Mouse (Mus musculus) liver, embryonic 12.5 days (tissue): ENCODE data around the gene Speg. TPM values are rescaled to one million over a fixed set of nuclear protein-coding genes. Genes with fewer than 3 reads are reported as not detected.

Source experiments
- ATAC-seq: fragments of 200-750 bp; cut with Nextera tagmentation; 2 replicates; pipeline ENCODE4 v1.8.0; 2017; ENCODE audit warnings: moderate number of reproducible peaks, mild to moderate bottlenecking, moderate library complexity
- H3K27ac ChIP-seq: fragments of 300-500 bp; sonication (generic); 2 replicates; pipeline ENCODE4 v1.5.1; 2016; ENCODE audit warnings: mild to moderate bottlenecking
- H3K27me3 ChIP-seq: fragments of 300-500 bp; sonication (generic); replicated peaks from 2 replicates; pipeline ENCODE4 v1.6.1; 2016; ENCODE audit warnings: mild to moderate bottlenecking, moderate library complexity
- H3K36me3 ChIP-seq: fragments of 300-500 bp; sonication (generic); 2 replicates; pipeline ENCODE4 v1.6.1; 2016; ENCODE audit warnings: mild to moderate bottlenecking, moderate library complexity
- H3K4me1 ChIP-seq: fragments of 300-500 bp; sonication (generic); 2 replicates; pipeline ENCODE4 v1.6.1; 2016
- H3K4me2 ChIP-seq: fragments of 300-500 bp; sonication (generic); 2 replicates; pipeline ENCODE4 v1.6.1; 2016; ENCODE audit warnings: mild to moderate bottlenecking, moderate library complexity
- H3K4me3 ChIP-seq: fragments of 300-500 bp; sonication (generic); 2 replicates; pipeline ENCODE4 v1.5.1; 2016; ENCODE audit warnings: mild to moderate bottlenecking, moderate library complexity
- H3K9ac ChIP-seq: fragments of 300-500 bp; sonication (generic); 2 replicates; pipeline ENCODE4 v1.6.1; 2016; ENCODE audit warnings: mild to moderate bottlenecking, moderate library complexity
- H3K9me3 ChIP-seq: fragments of 300-500 bp; sonication (generic); replicated peaks from 2 replicates; pipeline ENCODE4 v1.6.1; 2016; ENCODE audit warnings: mild to moderate bottlenecking, moderate library complexity
- WGBS: fragments of 180-500 bp; shearing (Covaris S2); methylation state at CpG from one replicate; pipeline ENCODE4 v1.1.7; 2016; ENCODE audit not compliant: insufficient replicate concordance; 5-methylcytosine and 5-hydroxymethylcytosine counted together
- polyA plus RNA-seq: library from polyadenylated mRNA; unstranded; fragments of >200 nt; fragmentation: Nextera tagmentation; extraction: Ambion mirVana; gene quantifications from 2 replicates; pipeline ENCODE4 v1.2.1, GENCODE M21; 2016

Speg gene
- polyA plus RNA-seq, 1 experiment from 2014 or later: 11.4 TPM

GRCm38 (mm10) chr1:75345036-75345935 lies 29.8 kb upstream of the Speg start:
- ATAC-seq: no peak
- H3K4me3 ChIP-seq: no peak overlapping the region
- no peak overlapping the region for H3K27ac ChIP-seq
- H3K27me3 ChIP-seq: peaks cover 67% of the 10 kb centered on the region
- no peak overlapping the region for H3K4me2 ChIP-seq
- no peak overlapping the region for H3K9ac ChIP-seq
- H3K9me3 ChIP-seq: no peaks in the 10 kb centered on the region
- no peaks in the 10 kb centered on the region for H3K36me3 ChIP-seq
- 31% methylated on average over 20 of the region's 20 CpGs for WGBS
- H3K4me1 ChIP-seq: peaks cover 12% of the 10 kb centered on the region; the same call in 1 of the 2 replicates

- Histone ChIP-seq H3K4me3 (no peak overlapping the region), H3K9ac (no peak overlapping the region), H3K9me3 (no peaks in the 10 kb centered on the region), H3K4me1 (peaks cover 12% of the 10 kb centered on the region; the same call in 1 of the 2 replicates), H3K36me3 (no peaks in the 10 kb centered on the region), H3K27ac (no peak overlapping the region), H3K4me2 (no peak overlapping the region), H3K27me3 (peaks cover 48% of the 10 kb centered on the region)
- WGBS: 53% methylated on average over 5 of the region's 5 CpGs
- no peak for ATAC-seq
Measured at GRCm38 (mm10) chr1:75347279-75347678, 27.8 kb upstream of the Speg start.

GRCm38 (mm10) chr1:75349275-75349674 lies 25.8 kb upstream of the Speg start:
- Histone ChIP-seq H3K9ac (no peak overlapping the region), H3K4me3 (no peak overlapping the region), H3K4me2 (no peak overlapping the region), H3K4me1 (peaks cover 12% of the 10 kb centered on the region; the same call in 1 of the 2 replicates), H3K27me3 (peaks cover 40% of the 10 kb centered on the region), H3K36me3 (no peaks in the 10 kb centered on the region), H3K9me3 (no peaks in the 10 kb centered on the region), H3K27ac (no peak overlapping the region)
- WGBS: 37% methylated on average over 5 of the region's 5 CpGs
- ATAC-seq: no peak

GRCm38 (mm10) chr1:75357261-75357660 lies 17.8 kb upstream of the Speg start:
- no peaks in the 10 kb centered on the region for H3K9me3 ChIP-seq
- peaks cover 58% of the 10 kb centered on the region for H3K27me3 ChIP-seq
- H3K27ac ChIP-seq: no peak overlapping the region
- no peaks in the 10 kb centered on the region for H3K36me3 ChIP-seq
- H3K4me1 ChIP-seq: peaks cover 6% of the 10 kb centered on the region; the same call in 1 of the 2 replicates
- no peak overlapping the region for H3K4me2 ChIP-seq
- WGBS: 62% methylated on average over 7 of the region's 7 CpGs
- no peak overlapping the region for H3K4me3 ChIP-seq
- H3K9ac ChIP-seq: no peak overlapping the region
- ATAC-seq: no peak

- Histone ChIP-seq H3K9me3 (no peaks in the 10 kb centered on the region), H3K9ac (no peak overlapping the region), H3K27ac (no peak overlapping the region), H3K4me3 (no peak overlapping the region), H3K27me3 (peaks cover 66% of the 10 kb centered on the region), H3K4me2 (no peak overlapping the region), H3K36me3 (no peaks in the 10 kb centered on the region), H3K4me1 (peaks cover 6% of the 10 kb centered on the region; the same call in 1 of the 2 replicates)
- no peak for ATAC-seq
- WGBS: 75% methylated on average over 4 of the region's 4 CpGs
Measured at GRCm38 (mm10) chr1:75358009-75358408, 17.1 kb upstream of the Speg start.

- H3K9ac ChIP-seq: no peak overlapping the region
- H3K27me3 ChIP-seq: peaks cover 63% of the 10 kb centered on the region
- no peak for ATAC-seq
- H3K27ac ChIP-seq: no peak overlapping the region
- no peak overlapping the region for H3K4me2 ChIP-seq
- H3K4me1 ChIP-seq: peaks cover 6% of the 10 kb centered on the region; the same call in 1 of the 2 replicates
- H3K36me3 ChIP-seq: no peaks in the 10 kb centered on the region
- H3K4me3 ChIP-seq: no peak overlapping the region
- H3K9me3 ChIP-seq: no peaks in the 10 kb centered on the region
- WGBS: 61% methylated on average over 13 of the region's 13 CpGs
Measured at GRCm38 (mm10) chr1:75359346-75359745, 15.8 kb upstream of the Speg start.

- Histone ChIP-seq H3K27me3 (peaks cover 73% of the 10 kb centered on the region), H3K27ac (no peak within 1 kb of the TSS)
- ATAC-seq: no peak
Measured at GRCm38 (mm10) chr1:75360112-75361031, 14.7 kb upstream of the Speg start, which contains the start of gene Des. Gene Des (plus strand): TSS chr1:75360329.

GRCm38 (mm10) chr1:75361123-75361522 lies 14.0 kb upstream of the Speg start:
- Histone ChIP-seq H3K27me3 (peaks cover 74% of the 10 kb centered on the region), H3K36me3 (no peaks in the 10 kb centered on the region), H3K9me3 (no peaks in the 10 kb centered on the region), H3K4me3 (no peak overlapping the region), H3K4me2 (peak overlapping the region; percentile 55), H3K9ac (no peak overlapping the region), H3K27ac (no peak overlapping the region), H3K4me1 (peaks cover 6% of the 10 kb centered on the region; the same call in 1 of the 2 replicates)
- no peak for ATAC-seq
- 31% methylated on average over 4 of the region's 4 CpGs for WGBS

More at GRCm38 (mm10) chr1:75360112-75361031, 14.7 kb upstream of the Speg start, which contains the start of gene Des:
- H3K4me1 ChIP-seq: peaks cover 6% of the 10 kb centered on the region; the same call in 1 of the 2 replicates
- no peak within 1 kb of the TSS for H3K9ac ChIP-seq
- no peaks in the 10 kb centered on the region for H3K36me3 ChIP-seq
- WGBS: 5% methylated on average over 80 of the region's 80 CpGs
- H3K9me3 ChIP-seq: no peaks in the 10 kb centered on the region
- peak within 1 kb of the TSS; percentile 55 for H3K4me2 ChIP-seq
- H3K4me3 ChIP-seq: peak within 1 kb of the TSS; percentile 12

GRCm38 (mm10) chr1:75361750-75362149 lies 13.3 kb upstream of the Speg start:
- 25% methylated on average over 4 of the region's 4 CpGs for WGBS
- Histone ChIP-seq H3K27me3 (peaks cover 76% of the 10 kb centered on the region), H3K4me3 (no peak overlapping the region), H3K9ac (no peak overlapping the region), H3K4me1 (peaks cover 6% of the 10 kb centered on the region; the same call in 1 of the 2 replicates), H3K9me3 (no peaks in the 10 kb centered on the region), H3K4me2 (no peak overlapping the region), H3K27ac (no peak overlapping the region), H3K36me3 (no peaks in the 10 kb centered on the region)
- no peak for ATAC-seq

GRCm38 (mm10) chr1:75363868-75364267 lies 11.2 kb upstream of the Speg start:
- 31% methylated on average over 3 of the region's 3 CpGs for WGBS
- Histone ChIP-seq H3K9ac (no peak overlapping the region), H3K9me3 (no peaks in the 10 kb centered on the region), H3K4me1 (peaks cover 6% of the 10 kb centered on the region; the same call in 1 of the 2 replicates), H3K36me3 (no peaks in the 10 kb centered on the region), H3K27me3 (peaks cover 76% of the 10 kb centered on the region), H3K4me3 (no peak overlapping the region), H3K4me2 (no peak overlapping the region), H3K27ac (no peak overlapping the region)
- ATAC-seq: no peak

- no peaks in the 10 kb centered on the region for H3K36me3 ChIP-seq
- H3K4me3 ChIP-seq: no peak overlapping the region
- no peaks in the 10 kb centered on the region for H3K9me3 ChIP-seq
- H3K4me1 ChIP-seq: peaks cover 12% of the 10 kb centered on the region
- no peak overlapping the region for H3K9ac ChIP-seq
- H3K27ac ChIP-seq: no peak overlapping the region
- H3K4me2 ChIP-seq: no peak overlapping the region
- no peak for ATAC-seq
- 67% methylated on average over 14 of the region's 14 CpGs for WGBS
- peaks cover 74% of the 10 kb centered on the region for H3K27me3 ChIP-seq
Measured at GRCm38 (mm10) chr1:75365510-75366137, 9.5 kb upstream of the Speg start.
